Mouse (Mus musculus) small intestine, adult 10 weeks (tissue): Measurements from ENCODE around the gene Lrba. TPM values are rescaled to one million over a fixed set of nuclear protein-coding genes. Genes with fewer than 3 reads are reported as not detected.

Experiments used
- polyA plus RNA-seq: library from polyadenylated mRNA; stranded (reverse); fragments of 350-450 nt; fragmentation: Illumina TruSeq; extraction: RNeasy Lipid Tissue Mini Kit (QIAGEN cat#74804); gene quantifications from one replicate; pipeline ENCODE4 v1.2.3, GENCODE M21; 2014; ENCODE audit warnings: low replicate concordance

Lrba gene
- polyA plus RNA-seq: 93.1 TPM

DNA sequence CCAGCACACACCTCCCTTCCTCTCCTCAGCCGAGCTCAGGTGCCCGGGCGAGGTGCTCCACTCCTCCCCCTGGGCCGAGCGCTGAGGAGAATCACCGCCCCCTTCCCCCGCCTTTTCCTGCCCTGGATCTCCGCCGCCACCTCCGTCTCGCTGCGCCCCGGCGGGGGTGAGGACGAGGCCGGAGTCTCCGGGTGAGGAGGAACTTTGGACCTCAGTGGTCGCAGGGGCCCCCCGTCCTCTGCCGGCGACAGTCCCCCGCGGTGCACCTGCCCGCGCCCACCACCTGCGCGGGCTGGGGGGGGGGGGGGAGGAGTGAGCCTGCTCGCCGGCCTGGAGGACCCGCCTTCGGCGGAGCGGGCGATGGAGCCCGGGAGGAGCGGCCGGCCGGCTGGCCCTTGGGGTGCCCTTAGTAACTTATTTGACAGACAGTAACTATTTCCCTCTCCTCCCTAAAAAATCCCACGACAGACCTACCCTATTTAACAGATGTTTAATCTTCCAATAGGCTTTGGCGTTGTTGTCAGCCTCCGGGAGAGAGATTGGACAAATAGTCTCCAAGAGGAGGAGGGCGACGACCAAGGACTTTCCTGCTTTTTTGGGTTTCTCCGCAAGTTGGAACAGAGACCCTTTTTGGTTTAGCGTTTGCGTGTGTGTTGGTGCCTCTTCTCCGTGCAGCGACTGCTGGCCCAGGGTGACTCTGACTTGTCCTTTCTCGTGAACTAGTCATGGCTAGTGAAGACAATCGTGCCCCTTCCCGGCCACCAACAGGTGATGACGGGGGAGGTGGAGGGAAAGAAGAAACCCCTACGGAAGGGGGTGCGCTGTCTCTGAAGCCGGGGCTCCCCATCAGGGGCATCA lies at the start of gene Lrba:
Gene Lrba (plus strand): TSS at position 117 of the 858 bp plus-strand sequence.

DNA sequence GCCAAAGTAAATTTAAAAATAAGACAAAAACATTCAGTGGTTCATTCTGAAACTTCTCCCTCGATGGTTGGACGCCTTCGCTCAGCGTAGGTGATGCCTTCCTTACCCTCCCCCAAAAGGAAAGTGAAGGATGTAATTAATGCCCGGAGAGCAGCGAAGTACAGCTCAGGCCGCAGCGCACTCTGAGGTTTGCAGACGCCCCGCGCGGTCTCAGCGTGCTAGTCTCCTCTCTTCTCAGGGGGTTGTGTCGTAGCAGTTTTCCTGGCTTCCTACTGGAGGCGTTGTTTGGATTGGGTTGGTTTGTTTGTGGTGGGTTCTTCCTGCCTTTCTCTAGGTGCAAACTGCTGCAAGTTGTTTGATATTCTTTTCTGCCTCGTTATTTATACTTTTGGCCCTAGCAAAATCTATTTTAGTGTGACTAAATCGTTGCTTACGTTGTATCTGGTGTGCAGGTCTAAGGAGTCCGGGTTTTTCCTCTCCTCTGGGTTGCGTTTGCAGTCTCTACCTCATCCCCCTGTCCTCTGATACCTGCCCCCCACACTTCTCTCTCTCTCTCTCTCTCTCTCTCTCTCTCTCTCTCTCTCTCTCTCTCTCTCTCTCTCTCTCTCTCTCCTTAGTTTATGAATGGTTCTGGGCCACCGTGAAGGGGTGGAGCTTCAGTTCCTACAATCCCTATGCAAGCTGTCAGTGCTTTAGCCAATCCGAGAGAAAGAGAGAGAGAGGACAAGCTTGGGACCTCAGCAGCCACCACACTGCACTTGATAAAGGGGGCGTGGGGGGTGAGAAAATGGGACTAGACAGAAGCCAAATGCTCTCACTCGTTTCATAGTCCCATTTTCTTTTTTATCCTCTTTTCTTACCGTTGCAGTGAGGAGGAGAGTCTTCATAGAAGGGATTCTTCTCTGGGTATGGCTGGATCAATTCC lies 323.9 kb downstream of the Lrba start, which contains the start of gene Mab21l2:
Gene Mab21l2 (minus strand): TSS at position 539 of the 925 bp plus-strand sequence.

Other genes with a start within 250 kb of the Lrba start
- not detected for gene Prss48, start 222.2 kb upstream of the Lrba start, polyA plus RNA-seq
- 867 TPM for gene Rps3a1, start 82.0 kb upstream of the Lrba start, polyA plus RNA-seq